Mouse (Mus musculus): Measurements from ENCODE around the gene Gm128.
"Not testable (repeated sequence)": the region's sequence is repeated elsewhere in the genome, so short reads cannot be mapped to it uniquely, and the experiment has no call there.

Gene Gm128

GRCm38 (mm10) chr3:95231298-95232221, 9.8 kb downstream of the Gm128 start, which contains the start of gene Mllt11:
TSS of gene Mllt11 (minus strand) at chr3:95232171.
- DNase-seq (ENCODE audit: low read depth, low spot score) = no peak

GRCm38 (mm10) chr3:95230495-95231297, 10.7 kb downstream of the Gm128 start:
- no peak for DNase-seq (ENCODE audit: low read depth, low spot score)

GRCm38 (mm10) chr3:95229781-95230494, 11.5 kb downstream of the Gm128 start:
- peak; percentile 74 for DNase-seq (ENCODE audit: low read depth, low spot score)

- DNase-seq (ENCODE audit: low read depth, low spot score) = peak; percentile 49
Measured at GRCm38 (mm10) chr3:95228894-95229780, 12.3 kb downstream of the Gm128 start.

GRCm38 (mm10) chr3:95228148-95228893, 13.1 kb downstream of the Gm128 start, which contains the start of gene Cdc42se1:
TSS of gene Cdc42se1 (plus strand) at chr3:95228732.
- DNase-seq (ENCODE audit: low read depth, low spot score) = peak; percentile 79

GRCm38 (mm10) chr3:95227214-95227613, 14.2 kb downstream of the Gm128 start:
- DNase-seq (ENCODE audit: low read depth, low spot score) = peak; percentile 69

- peak; percentile 70 for DNase-seq (ENCODE audit: low read depth, low spot score)
Measured at GRCm38 (mm10) chr3:95224295-95224694, 17.1 kb downstream of the Gm128 start.

DNA sequence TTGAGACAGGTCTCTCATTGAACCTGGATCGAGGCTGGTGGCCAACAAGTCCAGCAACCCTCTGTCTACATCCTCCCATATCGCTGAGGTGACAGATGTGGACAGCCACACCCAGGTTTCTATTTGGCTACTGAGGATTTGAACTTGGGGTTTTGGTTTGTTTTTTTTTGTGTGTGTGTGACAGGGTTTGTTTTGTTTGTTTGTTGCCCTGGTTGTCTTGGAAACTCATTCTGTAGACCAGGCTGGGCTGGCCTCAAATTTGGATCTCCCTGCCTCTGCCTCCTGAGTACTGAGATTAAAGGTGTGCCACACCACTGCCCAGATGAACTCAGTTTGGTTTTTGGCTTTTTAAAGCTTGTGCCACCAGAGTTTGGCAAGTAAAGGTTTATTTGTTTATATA, 18.4 kb downstream of the Gm128 start:
- no peak for DNase-seq (ENCODE audit: low read depth, low spot score)

GRCm38 (mm10) chr3:95218466-95219137, 22.8 kb downstream of the Gm128 start:
- peak; percentile 79 for DNase-seq (ENCODE audit: low read depth, low spot score)

DNA sequence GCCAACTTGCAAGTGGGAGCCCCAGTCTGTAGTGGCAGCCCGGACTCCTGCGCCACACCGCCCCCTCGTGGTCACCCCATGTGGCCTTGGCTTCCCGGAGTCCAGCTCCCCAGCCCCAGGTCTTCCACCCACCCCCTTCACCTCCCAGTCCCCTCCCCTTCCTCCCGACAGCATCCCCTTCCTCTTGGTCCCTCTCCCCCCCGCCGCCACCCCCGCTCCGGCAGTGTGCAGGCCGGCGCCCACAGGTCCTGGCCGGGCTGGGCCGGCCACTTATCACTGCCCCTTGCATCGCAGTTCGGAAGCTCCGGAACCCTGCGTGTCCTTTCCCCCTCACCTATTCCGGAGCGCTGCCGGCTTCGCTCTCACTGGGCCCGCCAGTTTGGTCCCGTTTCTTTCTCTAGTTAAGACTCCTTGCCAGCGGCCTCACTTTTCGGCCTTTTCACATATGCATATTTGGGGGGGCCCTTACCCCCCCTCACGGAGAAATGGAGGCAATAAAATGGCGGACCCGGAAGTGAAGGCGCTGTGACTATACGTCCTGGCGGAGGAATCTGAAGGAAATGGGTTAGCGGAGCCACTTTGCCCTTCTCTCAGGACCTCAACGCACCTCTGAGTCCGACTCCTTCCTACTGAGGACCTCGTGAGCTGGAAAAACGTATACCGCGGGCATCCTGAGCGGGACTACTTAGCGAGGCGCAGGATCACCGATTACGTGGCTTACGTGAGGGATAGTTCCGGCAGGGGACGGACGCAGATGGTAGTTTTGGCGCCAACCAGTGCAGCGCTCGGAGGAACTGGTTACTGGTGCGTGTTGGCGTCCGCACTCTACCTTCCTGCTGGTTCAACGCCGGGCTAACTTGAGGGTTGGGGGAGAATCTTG, 23.9 kb downstream of the Gm128 start, which contains the start of gene Gabpb2:
Gabpb2 (minus strand) TSS at position 662 of the 880 bp plus-strand sequence.
- peak; percentile 97 for DNase-seq (ENCODE audit: low read depth, low spot score)

- DNase-seq (ENCODE audit: low read depth, low spot score) = no peak
Measured at GRCm38 (mm10) chr3:95216655-95217254, 24.6 kb downstream of the Gm128 start.

DNA sequence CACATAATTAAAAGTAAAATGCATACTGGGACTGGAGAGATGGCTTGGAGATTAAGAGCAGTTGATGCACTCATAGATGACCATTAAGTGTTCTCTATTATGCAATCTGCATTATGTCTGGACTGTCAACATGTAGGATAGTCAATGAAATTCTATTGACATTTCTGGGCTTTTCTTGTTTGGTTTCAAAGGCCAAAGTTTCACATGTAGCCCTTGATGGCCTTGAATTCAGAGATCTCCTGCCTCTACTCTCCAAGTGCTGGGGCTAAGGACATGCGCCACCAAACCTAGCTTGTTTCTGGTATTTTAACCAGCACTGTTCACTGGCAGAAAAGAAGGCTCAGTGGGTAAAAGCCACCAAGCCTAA, 27.8 kb downstream of the Gm128 start:
- DNase-seq (ENCODE audit: low read depth, low spot score) = no peak

DNA sequence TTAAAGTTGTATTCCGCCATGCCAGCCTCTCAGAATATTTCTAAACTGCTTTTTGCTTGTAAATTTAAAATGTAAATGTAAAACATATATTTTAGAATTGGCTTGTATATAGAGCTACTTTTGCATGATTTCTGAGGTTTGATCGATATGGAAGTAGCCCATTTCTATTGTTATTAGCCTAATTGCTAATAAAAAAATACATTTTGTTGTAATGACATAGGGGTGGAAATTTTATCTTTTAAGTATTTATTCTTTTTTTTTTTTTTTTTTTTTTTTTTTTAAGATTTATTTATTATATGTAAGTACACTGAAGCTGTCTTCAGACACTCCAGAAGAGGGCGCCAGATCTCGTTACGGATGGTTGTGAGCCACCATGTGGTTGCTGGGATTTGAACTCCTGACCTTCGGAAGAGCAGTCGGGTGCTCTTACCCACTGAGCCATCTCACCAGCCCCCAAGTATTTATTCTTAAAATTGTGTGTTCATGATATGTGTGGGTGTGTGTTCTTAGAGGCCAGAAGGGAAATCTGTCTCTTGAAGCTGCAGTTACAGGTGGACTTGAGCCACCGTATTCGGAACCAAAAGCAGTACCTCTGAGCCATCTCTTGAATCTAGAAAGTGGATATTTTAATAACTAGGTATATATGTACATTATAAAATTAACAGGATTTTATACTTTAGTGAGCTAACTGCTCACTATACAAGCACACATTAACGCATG, 28.3 kb downstream of the Gm128 start:
- not testable (repeated sequence) for DNase-seq (ENCODE audit: low read depth, low spot score)

GRCm38 (mm10) chr3:95210585-95210984, 30.8 kb downstream of the Gm128 start:
- no peak for DNase-seq (ENCODE audit: low read depth, low spot score)

GRCm38 (mm10) chr3:95208286-95208685, 33.1 kb downstream of the Gm128 start:
- no peak for DNase-seq (ENCODE audit: low read depth, low spot score)

GRCm38 (mm10) chr3:95203880-95204279, 37.5 kb downstream of the Gm128 start:
- no peak for DNase-seq (ENCODE audit: low read depth, low spot score)

DNA sequence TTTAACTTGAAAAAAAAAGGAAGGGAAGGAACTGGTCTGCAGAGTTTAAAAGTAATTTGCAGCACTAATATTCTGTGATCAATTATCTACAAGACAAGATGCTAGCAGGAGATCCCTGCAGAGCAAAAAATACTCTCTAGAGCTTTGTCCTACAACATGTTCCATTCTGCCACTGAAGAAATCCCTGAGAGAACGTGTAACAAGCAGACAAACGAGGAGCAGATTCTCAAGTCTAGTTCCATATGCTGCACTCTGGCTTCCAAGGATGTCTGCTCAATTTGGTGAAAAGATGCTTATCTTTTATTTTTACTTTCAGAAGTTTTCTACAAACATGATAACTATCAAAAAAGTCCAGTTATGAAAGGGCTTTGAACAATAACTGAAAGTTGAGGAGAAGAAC, 40.8 kb downstream of the Gm128 start:
- no peak for DNase-seq (ENCODE audit: low read depth, low spot score)
